Mouse (Mus musculus) liver, postnatal 0 days (tissue): ENCODE data around the gene Kcnc4.

Experiments
- CTCF ChIP-seq: sonication (generic); IDR thresholded peaks from 2 replicates; pipeline ENCODE4 v1.5.1; 2016; ENCODE audit warnings: antibody characterized with exemption, low read depth
- EP300 ChIP-seq: IDR thresholded peaks from 2 replicates; pipeline ENCODE4 v1.6.1; 2016; ENCODE audit warnings: antibody characterized with exemption, low read depth, mild to moderate bottlenecking

- TF ChIP-seq CTCF (no peak), EP300 (no peak)
Observed at GRCm38 (mm10) chr3:107506531-107506930, 47.2 kb upstream of the Kcnc4 start.
